Mouse (Mus musculus): Measurements from ENCODE around the gene Jsrp1.
"Not testable (repeated sequence)": the region's sequence is repeated elsewhere in the genome, so short reads cannot be mapped to it uniquely, and the experiment has no call there.

DNA sequence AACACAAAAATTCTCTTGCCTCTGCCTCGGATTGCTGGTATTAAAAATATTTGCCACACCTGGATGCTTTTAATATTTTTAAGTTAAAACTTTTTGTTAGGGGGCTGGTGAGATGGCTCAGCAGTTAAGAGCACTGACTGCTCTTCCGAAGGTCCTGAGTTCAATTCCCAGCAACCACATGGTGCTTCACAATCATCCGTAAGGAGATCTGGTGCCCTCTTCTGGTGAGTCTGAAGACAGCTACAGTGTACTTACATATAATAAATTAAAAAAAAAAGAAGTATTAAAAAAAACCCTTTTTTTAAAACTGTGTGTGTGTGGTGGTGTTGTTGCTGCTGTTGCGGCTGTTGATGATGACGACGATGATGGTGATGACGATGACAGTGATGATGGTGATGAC lies 4.7 kb upstream of the Jsrp1 start:
- not testable (repeated sequence) for TF ChIP-seq USF1 (IDR thresholded peaks at IDR 0.05; ENCODE audit: low read depth); POLR2A (IDR thresholded peaks at IDR 0.05; ENCODE audit: insufficient read length, low read depth); MYOG (IDR thresholded peaks at IDR 0.05; ENCODE audit: control insufficient read depth in 1 of 3, insufficient read depth in 1 of 3, insufficient read length in 2 of 3, low read depth in 2 of 3); TCF12 (IDR thresholded peaks at IDR 0.05; ENCODE audit: insufficient read depth, poor library complexity, severe bottlenecking); CEBPB (IDR thresholded peaks at IDR 0.05; ENCODE audit: insufficient read depth, poor library complexity, severe bottlenecking); MYOD1 (IDR thresholded peaks at IDR 0.05; ENCODE audit: control insufficient read depth in 1 of 3, insufficient read length in 2 of 3, low read depth in 2 of 3); POLR2AphosphoS2 (IDR thresholded peaks at IDR 0.05; ENCODE audit: insufficient read length, low read depth)

Measured in myocyte (in vitro differentiated cells).